Mouse (Mus musculus): ENCODE data around the gene Gm36864. TPM values are rescaled to one million over a fixed set of nuclear protein-coding genes. Genes with fewer than 3 reads are reported as not detected.
A peak's percentile ranks its signal among the peaks of the same experiment; 100 is the strongest.
"Not testable (repeated sequence)": the region's sequence is repeated elsewhere in the genome, so short reads cannot be mapped to it uniquely, and the experiment has no call there.

Gm36864 gene
- polyA plus RNA-seq, 1 experiment from 2014 or later: not detected

DNA sequence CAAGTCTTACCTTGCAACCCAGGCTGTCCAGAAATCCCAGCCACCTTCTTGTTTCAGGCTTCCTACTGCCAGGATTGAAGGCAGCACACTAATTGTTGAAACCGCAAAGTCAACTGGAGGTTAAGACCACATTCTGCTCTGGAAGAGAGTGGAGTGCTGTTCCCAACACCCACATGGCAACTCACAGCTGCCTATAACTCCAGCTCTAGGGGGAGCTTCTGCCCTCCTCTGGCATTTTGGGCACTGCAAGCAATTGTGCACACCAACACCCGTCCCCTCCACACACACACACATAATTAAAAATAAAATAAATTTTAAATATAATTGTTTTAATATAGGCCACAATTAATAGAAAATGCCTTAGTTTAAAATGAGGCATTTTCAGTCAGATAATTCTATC, 5.2 kb downstream of the Gm36864 start:
- no peak overlapping the region for H3K4me2 ChIP-seq
- no peaks in the 10 kb centered on the region for H3K27me3 ChIP-seq (replicated peaks)
- no peak overlapping the region for H3K9ac ChIP-seq
- no peaks in the 10 kb centered on the region for H3K36me3 ChIP-seq (replicated peaks)
- no peak for ATAC-seq (replicated peaks)
- no peak overlapping the region for H3K27ac ChIP-seq
- WGBS: 74% methylated on average over 2 of the region's 2 CpGs
- no peak overlapping the region for H3K4me3 ChIP-seq
- H3K4me1 ChIP-seq: peaks cover 7% of the 10 kb centered on the region
- no peaks in the 10 kb centered on the region for H3K9me3 ChIP-seq

DNA sequence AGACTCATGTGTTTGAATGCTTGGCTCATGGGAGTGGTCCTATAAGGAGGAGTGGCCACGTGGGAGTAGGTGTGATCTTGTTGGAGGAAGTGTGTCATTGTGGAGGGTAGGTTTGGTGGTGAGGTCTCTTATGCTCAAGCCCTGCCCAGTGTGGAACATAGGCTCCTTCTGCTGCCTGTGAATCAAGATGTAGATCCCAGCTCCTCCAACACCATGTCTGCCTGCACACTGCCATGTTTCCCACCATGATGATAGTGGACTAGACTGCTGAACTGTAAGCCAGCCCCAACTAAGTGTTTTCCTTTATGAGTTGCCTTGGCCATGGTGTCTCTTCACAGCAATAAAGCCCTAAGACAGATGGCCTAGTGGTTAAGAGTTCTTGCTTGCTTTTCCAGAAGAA, 8.1 kb downstream of the Gm36864 start:
- no peak overlapping the region for H3K27ac ChIP-seq
- H3K36me3 ChIP-seq (replicated peaks): peaks cover 2% of the 10 kb centered on the region; the same call in 1 of the 2 replicates
- ATAC-seq (replicated peaks): no peak
- 70% methylated on average over 1 of the region's 1 CpGs for WGBS
- H3K4me2 ChIP-seq: no peak overlapping the region
- H3K9me3 ChIP-seq: no peaks in the 10 kb centered on the region
- no peak overlapping the region for H3K9ac ChIP-seq
- H3K27me3 ChIP-seq (replicated peaks): no peaks in the 10 kb centered on the region
- peaks cover 20% of the 10 kb centered on the region for H3K4me1 ChIP-seq
- no peak overlapping the region for H3K4me3 ChIP-seq

DNA sequence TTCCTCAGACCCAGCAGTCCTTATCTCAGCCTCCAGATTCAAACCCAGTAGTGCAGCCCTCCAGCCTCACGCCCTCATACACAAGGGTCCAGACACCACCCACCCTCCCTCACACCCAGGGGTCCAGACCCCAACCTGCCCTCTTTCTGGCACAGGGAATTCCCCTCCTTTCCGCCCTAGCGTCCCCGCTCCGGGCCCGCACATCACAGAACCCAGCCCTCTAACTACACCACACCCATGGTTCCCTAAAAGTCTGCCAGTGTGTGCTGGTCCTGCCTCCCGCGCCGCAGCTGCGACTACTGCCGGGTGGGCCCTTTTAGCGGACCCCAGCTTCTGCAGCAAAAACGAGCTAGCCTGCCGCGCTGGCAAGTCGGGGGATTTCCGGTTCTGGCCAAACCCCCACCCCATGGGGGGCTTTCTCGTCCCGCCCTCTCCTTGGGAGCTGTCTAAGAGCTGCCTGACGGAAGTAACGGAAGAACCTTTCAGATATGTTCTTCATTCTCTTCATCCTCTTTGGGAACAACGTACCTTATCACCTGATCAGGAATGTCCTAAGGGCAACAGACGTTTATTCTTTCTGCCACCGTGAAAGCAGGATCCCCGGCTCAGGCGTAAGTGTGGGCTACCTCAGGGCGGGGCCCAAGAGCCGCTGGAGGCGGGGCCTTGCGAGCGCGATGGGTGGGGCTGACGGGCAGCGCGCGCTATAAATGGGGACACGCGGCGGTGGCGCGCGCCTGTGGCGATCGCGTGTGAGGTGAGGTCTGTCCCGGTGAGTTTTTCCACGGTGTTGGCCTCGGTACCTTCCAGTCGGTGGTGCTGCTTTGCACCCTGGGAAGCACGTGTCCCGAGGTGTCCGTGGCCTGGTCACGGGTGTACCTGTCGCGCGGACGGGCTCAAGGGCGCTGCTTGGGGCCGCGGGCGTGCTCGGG, 10.3 kb downstream of the Gm36864 start, which contains the start of the genes 1700028J19Rik and 2410002F23Rik:
TSS of gene 1700028J19Rik (minus strand) at position 641 of the 929 bp plus-strand sequence.
TSS of gene 2410002F23Rik (plus strand) at position 668 of the 929 bp plus-strand sequence.
- H3K9ac ChIP-seq: peak within 1 kb of the TSS; percentile 93
- ATAC-seq (replicated peaks): peak; percentile 87
- H3K4me1 ChIP-seq: peaks cover 23% of the 10 kb centered on the region
- peak within 1 kb of the TSS; percentile 94 for H3K4me3 ChIP-seq
- WGBS: under 1% methylated on average over 62 of the region's 62 CpGs
- peak within 1 kb of the TSS; percentile 98 for H3K27ac ChIP-seq
- peak within 1 kb of the TSS; percentile 70 for H3K4me2 ChIP-seq
- H3K27me3 ChIP-seq (replicated peaks): no peaks in the 10 kb centered on the region
- H3K36me3 ChIP-seq (replicated peaks): peaks cover 22% of the 10 kb centered on the region
- H3K9me3 ChIP-seq: no peaks in the 10 kb centered on the region

- H3K27ac ChIP-seq: peak overlapping the region; percentile 98
- under 1% methylated on average over 23 of the region's 23 CpGs for WGBS
Observed at GRCm38 (mm10) chr7:44246984-44247470, 11.1 kb downstream of the Gm36864 start.

GRCm38 (mm10) chr7:44247971-44248370, 12.0 kb downstream of the Gm36864 start:
- Histone ChIP-seq H3K27ac (no peak overlapping the region), H3K9me3 (no peaks in the 10 kb centered on the region), H3K36me3 (replicated peaks) (peaks cover 32% of the 10 kb centered on the region), H3K27me3 (replicated peaks) (no peaks in the 10 kb centered on the region), H3K9ac (peak overlapping the region; percentile 93; the same call in 1 of the 2 replicates), H3K4me1 (peaks cover 23% of the 10 kb centered on the region), H3K4me2 (peak overlapping the region; percentile 70), H3K4me3 (peak overlapping the region; percentile 94)
- no peak for ATAC-seq (replicated peaks)
- WGBS: 94% methylated on average over 2 of the region's 2 CpGs

More at GRCm38 (mm10) chr7:44246984-44247470, 11.1 kb downstream of the Gm36864 start:
- peak; percentile 41 for ATAC-seq (replicated peaks)
- peak overlapping the region; percentile 94 for H3K4me3 ChIP-seq
- peaks cover 23% of the 10 kb centered on the region for H3K4me1 ChIP-seq
- no peaks in the 10 kb centered on the region for H3K9me3 ChIP-seq
- H3K9ac ChIP-seq: peak overlapping the region; percentile 93
- H3K36me3 ChIP-seq (replicated peaks): peaks cover 22% of the 10 kb centered on the region
- H3K4me2 ChIP-seq: peak overlapping the region; percentile 70
- no peaks in the 10 kb centered on the region for H3K27me3 ChIP-seq (replicated peaks)

- no peak overlapping the region for H3K4me2 ChIP-seq
- 89% methylated on average over 4 of the region's 4 CpGs for WGBS
- peaks cover 34% of the 10 kb centered on the region for H3K36me3 ChIP-seq (replicated peaks)
- H3K4me1 ChIP-seq: peaks cover 23% of the 10 kb centered on the region
- H3K27ac ChIP-seq: no peak overlapping the region
- H3K9me3 ChIP-seq: no peaks in the 10 kb centered on the region
- H3K9ac ChIP-seq: no peak overlapping the region
- no peak overlapping the region for H3K4me3 ChIP-seq
- H3K27me3 ChIP-seq (replicated peaks): no peaks in the 10 kb centered on the region
- ATAC-seq (replicated peaks): no peak
Observed at GRCm38 (mm10) chr7:44249248-44249647, 13.3 kb downstream of the Gm36864 start.

DNA sequence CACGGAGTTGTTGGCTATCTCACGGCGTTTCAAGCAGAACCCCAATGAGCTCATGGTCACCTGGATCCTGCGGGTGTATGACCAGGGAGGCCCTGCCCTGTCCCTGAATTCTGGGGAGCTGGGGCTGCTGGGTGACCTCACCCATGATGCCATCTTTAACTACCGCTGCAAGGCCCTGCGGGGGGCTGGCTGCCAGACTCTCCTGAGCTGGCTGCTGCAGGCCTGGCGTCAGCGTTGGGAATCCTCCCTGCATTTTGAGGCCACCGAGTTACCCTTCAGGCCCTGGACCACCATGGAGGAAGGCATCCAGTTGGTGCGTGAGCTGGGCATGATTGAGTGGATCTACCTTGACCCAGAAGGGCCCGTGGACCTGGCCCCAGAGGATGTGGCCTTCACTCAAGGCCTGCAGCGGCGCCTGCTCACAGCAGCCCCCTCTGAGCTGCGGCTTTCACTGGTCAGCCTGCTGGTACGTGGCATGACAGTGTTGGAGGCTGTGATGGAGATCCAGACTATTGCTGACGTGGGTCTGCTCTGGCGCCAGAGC, 14.8 kb downstream of the Gm36864 start:
- not testable (repeated sequence) for ATAC-seq (replicated peaks); H3K9ac ChIP-seq; H3K27ac ChIP-seq; H3K4me2 ChIP-seq; H3K27me3 ChIP-seq (replicated peaks); H3K9me3 ChIP-seq; H3K4me3 ChIP-seq
- 92% methylated on average over 17 of the region's 17 CpGs for WGBS
- H3K4me1 ChIP-seq: peaks cover 16% of the 10 kb centered on the region
- H3K36me3 ChIP-seq (replicated peaks): peaks cover 34% of the 10 kb centered on the region

GRCm38 (mm10) chr7:44253023-44253616, 17.1 kb downstream of the Gm36864 start:
- ATAC-seq (replicated peaks): no peak

GRCm38 (mm10) chr7:44254930-44255329, 19.0 kb downstream of the Gm36864 start:
- 82% methylated on average over 6 of the region's 6 CpGs for WGBS
- Histone ChIP-seq H3K9ac (no peak overlapping the region), H3K27ac (no peak overlapping the region), H3K27me3 (replicated peaks) (no peaks in the 10 kb centered on the region), H3K9me3 (no peaks in the 10 kb centered on the region), H3K4me3 (no peak overlapping the region), H3K4me2 (no peak overlapping the region), H3K4me1 (no peaks in the 10 kb centered on the region; the same call in 1 of the 2 replicates), H3K36me3 (replicated peaks) (peaks cover 24% of the 10 kb centered on the region)
- no peak for ATAC-seq (replicated peaks)

More at GRCm38 (mm10) chr7:44253023-44253616, 17.1 kb downstream of the Gm36864 start:
- no peak overlapping the region for H3K4me2 ChIP-seq
- H3K27ac ChIP-seq: no peak overlapping the region
- peaks cover 11% of the 10 kb centered on the region for H3K4me1 ChIP-seq
- no peaks in the 10 kb centered on the region for H3K9me3 ChIP-seq
- peaks cover 34% of the 10 kb centered on the region for H3K36me3 ChIP-seq (replicated peaks)
- no peaks in the 10 kb centered on the region for H3K27me3 ChIP-seq (replicated peaks)
- H3K9ac ChIP-seq: no peak overlapping the region
- H3K4me3 ChIP-seq: no peak overlapping the region
- 71% methylated on average over 15 of the region's 15 CpGs for WGBS

DNA sequence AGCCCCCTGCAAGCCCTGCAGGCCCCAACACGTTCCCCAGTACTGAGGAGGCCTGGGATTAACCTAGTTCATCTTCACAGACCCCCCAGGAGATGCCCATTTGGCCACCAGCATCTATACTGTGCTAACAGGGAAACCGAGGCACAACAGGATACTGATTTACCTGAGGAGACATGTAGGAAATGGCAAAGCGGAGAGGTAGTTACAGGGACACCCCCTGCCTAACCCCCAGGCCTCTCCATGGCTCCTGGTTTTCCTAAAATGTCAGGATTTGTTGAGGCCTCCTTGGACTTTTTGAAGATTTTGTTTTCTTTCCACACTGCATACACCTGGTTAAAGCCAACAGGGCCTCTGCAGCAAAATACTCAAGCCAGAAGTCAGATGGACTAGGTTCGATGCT, 21.3 kb downstream of the Gm36864 start, which contains the start of gene Acp4:
TSS of gene Acp4 (minus strand) at position 101 of the 400 bp plus-strand sequence.
- H3K4me1 ChIP-seq: no peaks in the 10 kb centered on the region; the same call in 1 of the 2 replicates
- no peak within 1 kb of the TSS for H3K27ac ChIP-seq
- no peaks in the 10 kb centered on the region for H3K9me3 ChIP-seq
- H3K4me3 ChIP-seq: no peak within 1 kb of the TSS
- peaks cover 9% of the 10 kb centered on the region for H3K36me3 ChIP-seq (replicated peaks)
- WGBS: 88% methylated on average over 4 of the region's 4 CpGs
- H3K4me2 ChIP-seq: no peak within 1 kb of the TSS
- no peak within 1 kb of the TSS for H3K9ac ChIP-seq
- no peaks in the 10 kb centered on the region for H3K27me3 ChIP-seq (replicated peaks)
- no peak for ATAC-seq (replicated peaks)

- no peak overlapping the region for H3K9ac ChIP-seq
- no peak overlapping the region for H3K4me3 ChIP-seq
- H3K27ac ChIP-seq: no peak overlapping the region
- WGBS: 71% methylated on average over 6 of the region's 6 CpGs
- no peak overlapping the region for H3K4me2 ChIP-seq
- no peaks in the 10 kb centered on the region for H3K36me3 ChIP-seq (replicated peaks)
- peaks cover 7% of the 10 kb centered on the region for H3K4me1 ChIP-seq
- H3K27me3 ChIP-seq (replicated peaks): no peaks in the 10 kb centered on the region
- H3K9me3 ChIP-seq: no peaks in the 10 kb centered on the region
- ATAC-seq (replicated peaks): no peak
Observed at GRCm38 (mm10) chr7:44260410-44260809, 24.4 kb downstream of the Gm36864 start.

DNA sequence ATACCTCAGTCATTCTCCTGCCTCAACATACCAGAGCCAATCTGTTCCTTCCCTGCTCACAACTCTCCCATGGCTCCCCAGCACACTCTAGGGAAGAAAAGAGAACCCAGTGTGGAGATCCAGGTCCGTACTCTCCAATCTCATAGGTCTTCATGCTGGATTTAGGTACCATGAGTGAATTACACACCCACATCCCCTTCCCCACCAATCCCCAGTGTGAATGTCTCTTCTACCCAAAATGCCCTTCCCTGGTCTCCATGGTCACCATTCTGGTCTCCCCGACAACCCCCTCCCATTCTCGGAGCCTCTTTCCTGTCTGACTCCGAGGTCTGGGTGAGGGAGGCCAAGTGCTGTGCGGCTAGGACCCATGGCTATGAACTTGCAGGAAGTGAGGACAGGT, 25.2 kb downstream of the Gm36864 start, which contains the start of gene Gm15517:
TSS of gene Gm15517 (plus strand) at position 301 of the 400 bp plus-strand sequence.
- WGBS: 52% methylated on average over 5 of the region's 5 CpGs
- Histone ChIP-seq H3K36me3 (replicated peaks) (no peaks in the 10 kb centered on the region), H3K4me1 (peaks cover 7% of the 10 kb centered on the region), H3K4me2 (no peak within 1 kb of the TSS), H3K4me3 (no peak within 1 kb of the TSS), H3K27me3 (replicated peaks) (no peaks in the 10 kb centered on the region), H3K27ac (no peak within 1 kb of the TSS), H3K9ac (peak within 1 kb of the TSS; percentile 9; the same call in 1 of the 2 replicates), H3K9me3 (no peaks in the 10 kb centered on the region)
- 0 out of 2 replicates have a peak, but pooled peaks have one; percentile 13 for ATAC-seq (replicated peaks)
